Mouse (Mus musculus) CH12.LX (cell line): ENCODE data around the gene Chd2. TPM values are rescaled to one million over a fixed set of nuclear protein-coding genes. Genes with fewer than 3 reads are reported as not detected.

Experiments used
- DNase-seq: peaks from one replicate; pipeline ENCODE4 v3.0.0-alpha.2; 2013; ENCODE audit errors: extremely low read depth
- H3K27ac ChIP-seq: 2 replicates; pipeline ENCODE4 v1.5.1; 2012; ENCODE audit warnings: low read depth, mild to moderate bottlenecking, control low read depth, moderate library complexity; ENCODE audit not compliant: insufficient read depth
- H3K27me3 ChIP-seq: replicated peaks from 2 replicates; pipeline ENCODE3; 2012; ENCODE audit warnings: inconsistent platforms
- H3K36me3 ChIP-seq, 2 experiments: replicated peaks in 1 of 2; 2 replicates each; pipeline versions ENCODE3 to v1.6.1; 2012; ENCODE audit warnings: inconsistent platforms in 1 of 2, low read length in 1 of 2, mild to moderate bottlenecking in 1 of 2, mixed read lengths in 1 of 2, moderate library complexity in 1 of 2; ENCODE audit not compliant: control insufficient read depth in 1 of 2, insufficient read depth in 1 of 2
- H3K4me1 ChIP-seq, 2 experiments: 2 replicates each; pipeline ENCODE4 v1.6.1; 2012; ENCODE audit warnings: inconsistent platforms in 1 of 2, moderate library complexity in 1 of 2; ENCODE audit not compliant: insufficient read depth in 2 of 2, control insufficient read depth in 1 of 2
- H3K4me2 ChIP-seq: 2 replicates; pipeline ENCODE4 v1.6.1; 2012; ENCODE audit warnings: low read depth, mild to moderate bottlenecking, control low read depth; ENCODE audit not compliant: poor library complexity, insufficient read depth, severe bottlenecking
- H3K4me3 ChIP-seq, 3 experiments: fragments of 150-350 bp in 1 of 3; sonication (generic) in 1 of 3; replicated peaks in 1 of 3; 2 replicates each; pipeline versions ENCODE3 to v1.5.1; 2011 to 2012; ENCODE audit warnings: low read depth in 2 of 3, low read length in 2 of 3, mild to moderate bottlenecking in 2 of 3, moderate library complexity in 2 of 3, control low read depth in 1 of 3, improper control_type of control experiment in 1 of 3, inconsistent platforms in 1 of 3, mixed read lengths in 1 of 3; ENCODE audit not compliant: poor library complexity in 1 of 3
- H3K79me2 ChIP-seq: replicated peaks from 2 replicates; pipeline ENCODE4 v1.6.1; 2012; ENCODE audit warnings: mild to moderate bottlenecking, moderate library complexity; ENCODE audit not compliant: control insufficient read depth, poor library complexity, insufficient read depth, severe bottlenecking; ENCODE audit errors: extremely low read depth
- H3K9ac ChIP-seq: 2 replicates; pipeline ENCODE4 v1.6.1; 2012; ENCODE audit warnings: low read depth, mild to moderate bottlenecking, control low read depth, moderate library complexity; ENCODE audit not compliant: insufficient read depth
- H3K9me3 ChIP-seq: replicated peaks from 2 replicates; pipeline ENCODE3; 2012; ENCODE audit warnings: low read length, inconsistent platforms, mixed read lengths
- ETS1 ChIP-seq: conservative IDR thresholded peaks from 2 replicates; pipeline ENCODE4 v1.6.1; 2012; ENCODE audit warnings: low read depth, mild to moderate bottlenecking, inconsistent platforms, low read length, improper control_type of control experiment, moderate library complexity
- HCFC1 ChIP-seq: IDR thresholded peaks from 2 replicates; pipeline ENCODE4 v1.6.1; 2012; ENCODE audit warnings: low read depth, mild to moderate bottlenecking, inconsistent platforms, low read length, improper control_type of control experiment
- JUN ChIP-seq: IDR thresholded peaks from 2 replicates; pipeline ENCODE4 v1.6.1; 2011; ENCODE audit warnings: low read depth, mild to moderate bottlenecking, low read length, improper control_type of control experiment, moderate library complexity; ENCODE audit not compliant: insufficient read depth
- JUND ChIP-seq: conservative IDR thresholded peaks from 2 replicates; pipeline ENCODE4 v1.6.1; 2011; ENCODE audit warnings: low read depth, low read length, improper control_type of control experiment
- KAT2A ChIP-seq: IDR thresholded peaks from 2 replicates; pipeline ENCODE4 v1.6.1; 2012; ENCODE audit warnings: low read length, improper control_type of control experiment, inconsistent platforms; ENCODE audit not compliant: insufficient replicate concordance
- MAFK ChIP-seq: IDR thresholded peaks from 2 replicates; pipeline ENCODE4 v1.6.1; 2011; ENCODE audit warnings: low read length, improper control_type of control experiment; ENCODE audit not compliant: insufficient replicate concordance
- MAX ChIP-seq: IDR thresholded peaks from 2 replicates; pipeline ENCODE4 v1.6.1; 2011; ENCODE audit warnings: low read length, improper control_type of control experiment
- MAZ ChIP-seq: IDR thresholded peaks from 2 replicates; pipeline ENCODE4 v1.6.1; 2012; ENCODE audit warnings: low read depth, mild to moderate bottlenecking, inconsistent platforms, low read length, improper control_type of control experiment, moderate library complexity
- MEF2A ChIP-seq: IDR thresholded peaks from 2 replicates; pipeline ENCODE4 v1.6.1; 2014; ENCODE audit warnings: low read depth, mild to moderate bottlenecking, inconsistent platforms, low read length, improper control_type of control experiment, borderline replicate concordance
- PAX5 ChIP-seq: IDR thresholded peaks from 2 replicates; pipeline ENCODE4 v1.6.1; 2012; ENCODE audit warnings: low read length, inconsistent platforms, mixed read lengths
- POLR2A ChIP-seq: IDR thresholded peaks from 2 replicates; pipeline ENCODE4 v1.6.1; 2011; ENCODE audit warnings: low read depth, mild to moderate bottlenecking, improper control_type of control experiment, low read length
- POLR2AphosphoS2 ChIP-seq: IDR thresholded peaks from 2 replicates; pipeline ENCODE4 v1.6.1; 2011; ENCODE audit warnings: low read depth, low read length, improper control_type of control experiment
- SIN3A ChIP-seq: IDR thresholded peaks from 2 replicates; pipeline ENCODE4 v1.6.1; 2012; ENCODE audit warnings: low read length, improper control_type of control experiment, inconsistent platforms
- TBP ChIP-seq: conservative IDR thresholded peaks from 2 replicates; pipeline ENCODE4 v1.6.1; 2011; ENCODE audit warnings: low read depth, low read length, improper control_type of control experiment
- TCF12 ChIP-seq: IDR thresholded peaks from 2 replicates; pipeline ENCODE4 v1.6.1; 2014; ENCODE audit warnings: low read depth, mild to moderate bottlenecking, inconsistent platforms, low read length, improper control_type of control experiment
- UBTF ChIP-seq: IDR thresholded peaks from 2 replicates; pipeline ENCODE4 v1.6.1; 2012; ENCODE audit warnings: low read depth, mild to moderate bottlenecking, inconsistent platforms, low read length, improper control_type of control experiment, moderate library complexity
- USF1 ChIP-seq: IDR thresholded peaks from 2 replicates; pipeline ENCODE4 v1.6.1; 2014; ENCODE audit warnings: low read depth, mild to moderate bottlenecking, inconsistent platforms, low read length, improper control_type of control experiment
- ZMIZ1 ChIP-seq: IDR thresholded peaks from 2 replicates; pipeline ENCODE4 v1.6.1; 2012; ENCODE audit warnings: low read depth, mild to moderate bottlenecking, inconsistent platforms, low read length, improper control_type of control experiment
- ZNF384 ChIP-seq: IDR thresholded peaks from 2 replicates; pipeline ENCODE4 v1.6.1; 2012; ENCODE audit warnings: low read depth, low read length, improper control_type of control experiment, inconsistent platforms
- dilution Hi-C: fragments of 300-500 bp; cut with MboI; formaldehyde crosslinking; loops from 2 replicates; pipeline ENCODE4 v1.14.3; 2020; ENCODE audit warnings: low sequenced_read_pairs; ENCODE audit not compliant: extremely low pct_unique_long_range_greater_than_20kb, extremely low pct_ligation_motif_present
- in situ Hi-C: fragments of 300-500 bp; cut with MboI; formaldehyde crosslinking; loops from 3 replicates; pipeline ENCODE4 v1.14.3; 2019; ENCODE audit warnings: low sequenced_read_pairs, low pct_ligation_motif_present, low pct_unique_long_range_greater_than_20kb, mixed read lengths
- polyA plus RNA-seq: library from polyadenylated mRNA; unstranded; fragments of >175 nt; gene quantifications from 2 replicates; pipeline ENCODE4 v1.2.1, GENCODE M21; 2012; ENCODE audit warnings: low read depth; ENCODE audit not compliant: insufficient read length
- total RNA-seq, 2 experiments: library from RNA; depleted of rRNA; stranded (reverse); fragments of 300-350 nt in 1 of 2; fragments of >200 nt in 1 of 2; gene quantifications; 2 replicates each; pipeline ENCODE4 v1.2.3; 2012 to 2014

Chd2 gene
- total and polyA plus RNA-seq, 3 experiments = 23.2 to 39.3 (median 30.9) TPM

DNA sequence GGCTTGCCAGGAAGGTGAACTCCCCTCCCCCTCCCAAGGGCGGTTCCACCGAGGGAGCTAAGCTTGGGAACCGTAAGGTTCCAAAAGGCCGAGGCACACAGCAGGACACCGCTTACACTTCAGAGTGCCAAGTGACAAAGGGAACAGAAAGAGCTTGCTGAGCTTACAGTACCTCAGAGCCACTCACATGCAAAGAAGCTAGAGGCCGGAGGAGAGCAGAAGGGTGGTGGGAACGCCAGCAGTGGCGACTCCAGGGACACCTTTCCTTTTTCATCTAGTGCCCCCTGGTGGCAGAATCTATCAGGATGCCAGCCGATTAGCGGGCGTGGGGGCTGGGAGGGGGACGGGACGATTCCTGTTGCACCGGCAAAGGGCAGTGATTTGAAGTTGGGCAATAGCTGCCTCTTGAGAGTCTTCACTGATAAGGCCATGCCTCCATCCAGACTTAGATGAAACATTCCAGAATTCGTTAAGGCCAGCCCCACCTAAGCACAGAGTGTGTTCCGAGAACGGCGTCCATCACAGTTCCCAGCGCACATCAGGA is 142.1 kb downstream of the Chd2 start (continued):
- no peak for TF ChIP-seq JUN
- no peak for TF ChIP-seq USF1
- TF ChIP-seq HCFC1 = no peak
- no peak for TF ChIP-seq SIN3A
- TF ChIP-seq MAZ = no peak
- no peak for TF ChIP-seq ZNF384
- 0 out of 2 replicates have a peak, but pooled peaks have one; percentile 12 for TF ChIP-seq TBP
- TF ChIP-seq POLR2A = no peak
- peak; percentile 39; the same call in 1 of the 2 replicates for TF ChIP-seq TCF12
- no peak for TF ChIP-seq POLR2AphosphoS2
- no peak for TF ChIP-seq UBTF
- no peak for TF ChIP-seq JUND
- 0 out of 2 replicates have a peak, but pooled peaks have one; percentile 23 for TF ChIP-seq MEF2A

DNA sequence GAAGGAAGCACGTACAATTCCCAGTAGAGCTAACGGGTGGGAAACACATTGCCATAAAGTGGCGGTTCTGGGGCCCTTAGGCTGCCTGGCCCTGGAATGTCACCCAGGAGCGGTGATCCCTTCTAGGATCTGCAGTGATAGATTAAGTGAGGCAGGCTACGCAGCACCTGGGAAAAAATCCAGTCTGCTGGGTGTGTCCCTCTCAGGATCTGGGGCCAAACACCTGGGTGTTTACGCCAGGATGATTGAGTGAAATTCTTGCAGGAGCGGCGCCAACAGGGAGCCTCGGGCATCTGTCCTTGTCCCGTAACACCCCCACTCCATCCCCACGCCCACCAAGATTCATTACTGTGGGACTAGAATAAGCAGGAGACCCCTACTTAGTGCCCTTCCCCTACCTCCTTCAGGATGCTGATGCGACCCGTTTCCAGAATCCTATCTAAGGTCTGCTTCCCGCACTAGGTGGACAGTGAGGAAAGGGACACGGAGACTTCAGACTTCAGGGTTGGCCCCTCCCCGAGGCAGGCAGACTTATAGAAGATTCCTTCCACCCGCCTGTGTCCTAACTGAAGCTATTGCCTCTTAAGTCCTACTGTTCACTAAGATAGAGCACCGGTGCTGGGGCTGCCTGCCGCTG is 142.7 kb downstream of the Chd2 start:
- in situ Hi-C loops = loop anchor here (25.0 kb wide), 1 partner anchor 1012 kb away; no protein-coding TSS in a partner anchor
- Histone ChIP-seq H3K36me3 (no peaks in the 10 kb centered on the region), H3K9me3 (no peaks in the 10 kb centered on the region), H3K4me1 (peaks cover 3 to 11% of the 10 kb centered on the region in 2 experiments; a peak in 3 of 4 replicates), H3K4me3 (peak overlapping the region in 1 of 3 experiments; percentile 32), H3K27me3 (peaks cover 19% of the 10 kb centered on the region), H3K79me2 (no peaks in the 10 kb centered on the region), H3K27ac (no peak overlapping the region), H3K4me2 (peak overlapping the region; percentile 67), H3K9ac (no peak overlapping the region)
- DNase-seq = no peak
- dilution Hi-C loops = no loop called here
- TF ChIP-seq ZMIZ1 = no peak
- TF ChIP-seq USF1 = no peak
- TF ChIP-seq MAFK = no peak
- no peak for TF ChIP-seq JUN
- no peak for TF ChIP-seq MAX
- no peak for TF ChIP-seq ZNF384
- TF ChIP-seq ETS1 = no peak
- no peak for TF ChIP-seq KAT2A
- no peak for TF ChIP-seq HCFC1
- TF ChIP-seq PAX5 = no peak
